Mouse (Mus musculus) CH12.LX (cell line): ENCODE results near the gene Pbx1. TPM values are rescaled to one million over a fixed set of nuclear protein-coding genes. Genes with fewer than 3 reads are reported as not detected.

Experiments used
- DNase-seq: peaks from one replicate; pipeline ENCODE4 v3.0.0-alpha.2; 2013; ENCODE audit errors: extremely low read depth
- H3K27ac ChIP-seq: 2 replicates; pipeline ENCODE4 v1.5.1; 2012; ENCODE audit warnings: low read depth, mild to moderate bottlenecking, control low read depth, moderate library complexity; ENCODE audit not compliant: insufficient read depth
- H3K27me3 ChIP-seq: replicated peaks from 2 replicates; pipeline ENCODE3; 2012; ENCODE audit warnings: inconsistent platforms
- H3K36me3 ChIP-seq, 2 experiments: replicated peaks in 1 of 2; 2 replicates each; pipeline versions ENCODE3 to v1.6.1; 2012; ENCODE audit warnings: inconsistent platforms in 1 of 2, low read length in 1 of 2, mild to moderate bottlenecking in 1 of 2, mixed read lengths in 1 of 2, moderate library complexity in 1 of 2; ENCODE audit not compliant: control insufficient read depth in 1 of 2, insufficient read depth in 1 of 2
- H3K4me1 ChIP-seq, 2 experiments: 2 replicates each; pipeline ENCODE4 v1.6.1; 2012; ENCODE audit warnings: inconsistent platforms in 1 of 2, moderate library complexity in 1 of 2; ENCODE audit not compliant: insufficient read depth in 2 of 2, control insufficient read depth in 1 of 2
- H3K4me2 ChIP-seq: 2 replicates; pipeline ENCODE4 v1.6.1; 2012; ENCODE audit warnings: low read depth, mild to moderate bottlenecking, control low read depth; ENCODE audit not compliant: poor library complexity, insufficient read depth, severe bottlenecking
- H3K4me3 ChIP-seq, 3 experiments: fragments of 150-350 bp in 1 of 3; sonication (generic) in 1 of 3; replicated peaks in 1 of 3; 2 replicates each; pipeline versions ENCODE3 to v1.5.1; 2011 to 2012; ENCODE audit warnings: low read depth in 2 of 3, low read length in 2 of 3, mild to moderate bottlenecking in 2 of 3, moderate library complexity in 2 of 3, control low read depth in 1 of 3, improper control_type of control experiment in 1 of 3, inconsistent platforms in 1 of 3, mixed read lengths in 1 of 3; ENCODE audit not compliant: poor library complexity in 1 of 3
- H3K79me2 ChIP-seq: replicated peaks from 2 replicates; pipeline ENCODE4 v1.6.1; 2012; ENCODE audit warnings: mild to moderate bottlenecking, moderate library complexity; ENCODE audit not compliant: control insufficient read depth, poor library complexity, insufficient read depth, severe bottlenecking; ENCODE audit errors: extremely low read depth
- H3K9ac ChIP-seq: 2 replicates; pipeline ENCODE4 v1.6.1; 2012; ENCODE audit warnings: low read depth, mild to moderate bottlenecking, control low read depth, moderate library complexity; ENCODE audit not compliant: insufficient read depth
- H3K9me3 ChIP-seq: replicated peaks from 2 replicates; pipeline ENCODE3; 2012; ENCODE audit warnings: low read length, inconsistent platforms, mixed read lengths
- BHLHE40 ChIP-seq: IDR thresholded peaks from 2 replicates; pipeline ENCODE4 v1.6.1; 2011; ENCODE audit warnings: mild to moderate bottlenecking, low read depth, low read length, improper control_type of control experiment
- CHD2 ChIP-seq: IDR thresholded peaks from 2 replicates; pipeline ENCODE4 v1.6.1; 2011; ENCODE audit warnings: low read length, improper control_type of control experiment
- CTCF ChIP-seq, 2 experiments: IDR thresholded peaks in 1 of 2; conservative IDR thresholded peaks in 1 of 2; 2 replicates each; pipeline ENCODE4 v1.5.1; 2011 to 2012; ENCODE audit warnings: low read depth in 2 of 2, low read length in 2 of 2, improper control_type of control experiment in 1 of 2, inconsistent platforms in 1 of 2, mild to moderate bottlenecking in 1 of 2, moderate library complexity in 1 of 2
- E2F4 ChIP-seq: IDR thresholded peaks from 2 replicates; pipeline ENCODE4 v1.6.1; 2011; ENCODE audit warnings: low read depth, low read length, improper control_type of control experiment; ENCODE audit not compliant: insufficient replicate concordance
- EP300 ChIP-seq: IDR thresholded peaks from 2 replicates; pipeline ENCODE4 v1.6.1; 2011; ENCODE audit warnings: low read length, improper control_type of control experiment
- HCFC1 ChIP-seq: IDR thresholded peaks from 2 replicates; pipeline ENCODE4 v1.6.1; 2012; ENCODE audit warnings: low read depth, mild to moderate bottlenecking, inconsistent platforms, low read length, improper control_type of control experiment
- IRF4 ChIP-seq: IDR thresholded peaks from 2 replicates; pipeline ENCODE4 v1.6.1; 2014; ENCODE audit warnings: low read depth, mild to moderate bottlenecking, inconsistent platforms, low read length, improper control_type of control experiment
- JUND ChIP-seq: conservative IDR thresholded peaks from 2 replicates; pipeline ENCODE4 v1.6.1; 2011; ENCODE audit warnings: low read depth, low read length, improper control_type of control experiment
- KAT2A ChIP-seq: IDR thresholded peaks from 2 replicates; pipeline ENCODE4 v1.6.1; 2012; ENCODE audit warnings: low read length, improper control_type of control experiment, inconsistent platforms; ENCODE audit not compliant: insufficient replicate concordance
- MAFK ChIP-seq: IDR thresholded peaks from 2 replicates; pipeline ENCODE4 v1.6.1; 2011; ENCODE audit warnings: low read length, improper control_type of control experiment; ENCODE audit not compliant: insufficient replicate concordance
- MAX ChIP-seq: IDR thresholded peaks from 2 replicates; pipeline ENCODE4 v1.6.1; 2011; ENCODE audit warnings: low read length, improper control_type of control experiment
- MEF2A ChIP-seq: IDR thresholded peaks from 2 replicates; pipeline ENCODE4 v1.6.1; 2014; ENCODE audit warnings: low read depth, mild to moderate bottlenecking, inconsistent platforms, low read length, improper control_type of control experiment, borderline replicate concordance
- MYC ChIP-seq: IDR thresholded peaks from 2 replicates; pipeline ENCODE4 v1.6.1; 2011; ENCODE audit warnings: low read depth, mild to moderate bottlenecking, improper control_type of control experiment, low read length
- NELFE ChIP-seq: IDR thresholded peaks from 2 replicates; pipeline ENCODE4 v1.6.1; 2011; ENCODE audit warnings: low read depth, low read length, improper control_type of control experiment
- NRF1 ChIP-seq: IDR thresholded peaks from 2 replicates; pipeline ENCODE4 v1.6.1; 2014; ENCODE audit warnings: low read depth, mild to moderate bottlenecking, inconsistent platforms, low read length, improper control_type of control experiment, moderate library complexity
- PAX5 ChIP-seq: IDR thresholded peaks from 2 replicates; pipeline ENCODE4 v1.6.1; 2012; ENCODE audit warnings: low read length, inconsistent platforms, mixed read lengths
- POLR2A ChIP-seq: IDR thresholded peaks from 2 replicates; pipeline ENCODE4 v1.6.1; 2011; ENCODE audit warnings: low read depth, mild to moderate bottlenecking, improper control_type of control experiment, low read length
- RCOR1 ChIP-seq: conservative IDR thresholded peaks from 2 replicates; pipeline ENCODE4 v1.6.1; 2012; ENCODE audit warnings: low read depth, mild to moderate bottlenecking, inconsistent platforms, low read length, improper control_type of control experiment
- SIN3A ChIP-seq: IDR thresholded peaks from 2 replicates; pipeline ENCODE4 v1.6.1; 2012; ENCODE audit warnings: low read length, improper control_type of control experiment, inconsistent platforms
- SMC3 ChIP-seq: IDR thresholded peaks from 2 replicates; pipeline ENCODE4 v1.6.1; 2011; ENCODE audit warnings: low read depth, low read length, improper control_type of control experiment
- TBP ChIP-seq: conservative IDR thresholded peaks from 2 replicates; pipeline ENCODE4 v1.6.1; 2011; ENCODE audit warnings: low read depth, low read length, improper control_type of control experiment
- TCF12 ChIP-seq: IDR thresholded peaks from 2 replicates; pipeline ENCODE4 v1.6.1; 2014; ENCODE audit warnings: low read depth, mild to moderate bottlenecking, inconsistent platforms, low read length, improper control_type of control experiment
- UBTF ChIP-seq: IDR thresholded peaks from 2 replicates; pipeline ENCODE4 v1.6.1; 2012; ENCODE audit warnings: low read depth, mild to moderate bottlenecking, inconsistent platforms, low read length, improper control_type of control experiment, moderate library complexity
- USF2 ChIP-seq: conservative IDR thresholded peaks from 2 replicates; pipeline ENCODE4 v1.6.1; 2011; ENCODE audit warnings: low read depth, low read length, improper control_type of control experiment
- ZC3H11A ChIP-seq: IDR thresholded peaks from 2 replicates; pipeline ENCODE4 v1.6.1; 2012; ENCODE audit warnings: low read depth, mild to moderate bottlenecking, inconsistent platforms, low read length, improper control_type of control experiment
- ZKSCAN1 ChIP-seq: IDR thresholded peaks from 2 replicates; pipeline ENCODE4 v1.6.1; 2012; ENCODE audit warnings: low read depth, inconsistent platforms, low read length, improper control_type of control experiment, borderline replicate concordance
- dilution Hi-C: fragments of 300-500 bp; cut with MboI; formaldehyde crosslinking; loops from 2 replicates; pipeline ENCODE4 v1.14.3; 2020; ENCODE audit warnings: low sequenced_read_pairs; ENCODE audit not compliant: extremely low pct_unique_long_range_greater_than_20kb, extremely low pct_ligation_motif_present
- in situ Hi-C: fragments of 300-500 bp; cut with MboI; formaldehyde crosslinking; loops from 3 replicates; pipeline ENCODE4 v1.14.3; 2019; ENCODE audit warnings: low sequenced_read_pairs, low pct_ligation_motif_present, low pct_unique_long_range_greater_than_20kb, mixed read lengths
- polyA plus RNA-seq: library from polyadenylated mRNA; unstranded; fragments of >175 nt; gene quantifications from 2 replicates; pipeline ENCODE4 v1.2.1, GENCODE M21; 2012; ENCODE audit warnings: low read depth; ENCODE audit not compliant: insufficient read length
- total RNA-seq, 2 experiments: library from RNA; depleted of rRNA; stranded (reverse); fragments of 300-350 nt in 1 of 2; fragments of >200 nt in 1 of 2; gene quantifications; 2 replicates each; pipeline ENCODE4 v1.2.3; 2012 to 2014

Gene Pbx1
- total and polyA plus RNA-seq, 3 experiments, result not detected

- Histone ChIP-seq H3K27me3 (no peaks in the 10 kb centered on the region), H3K4me1 (no peaks in the 10 kb centered on the region), H3K27ac (no peak overlapping the region), H3K4me3 (no peak overlapping the region), H3K36me3 (no peaks in the 10 kb centered on the region), H3K9me3 (peaks cover 85% of the 10 kb centered on the region), H3K9ac (no peak overlapping the region), H3K79me2 (no peaks in the 10 kb centered on the region), H3K4me2 (no peak overlapping the region)
- TF ChIP-seq UBTF (no peak), EP300 (no peak), SIN3A (no peak), RCOR1 (no peak), CTCF (conservative IDR thresholded peaks at IDR 0.05 in 1 of 2, IDR thresholded peaks at IDR 0.05 in 1 of 2; ENCODE audit: low read depth in 2 of 2, low read length in 2 of 2) (no peak), MAX (no peak), NRF1 (no peak), BHLHE40 (no peak), HCFC1 (no peak), PAX5 (no peak), CHD2 (no peak), POLR2A (no peak)
- no peak for DNase-seq
- in situ Hi-C loops (no loop called here), dilution Hi-C loops (no loop called here)
Observed at GRCm38 (mm10) chr1:168327405-168328235, 104.5 kb downstream of the Pbx1 start.

GRCm38 (mm10) chr1:168325786-168326185 is 106.3 kb downstream of the Pbx1 start:
- no peak overlapping the region for H3K4me2 ChIP-seq
- no peak overlapping the region for H3K9ac ChIP-seq
- no peak for DNase-seq
- in situ Hi-C loops (no loop called here), dilution Hi-C loops (no loop called here)
- no peak overlapping the region for H3K4me3 ChIP-seq
- TF ChIP-seq JUND (no peak), MYC (no peak), SMC3 (no peak), ZC3H11A (no peak), MEF2A (no peak), SIN3A (no peak), EP300 (no peak), MAFK (no peak), HCFC1 (no peak), USF2 (no peak), NELFE (no peak), ZKSCAN1 (no peak), TCF12 (no peak), IRF4 (no peak), TBP (no peak), E2F4 (no peak), KAT2A (no peak)
- TF ChIP-seq, all 38 proteins: peak for 0
- Histone ChIP-seq H3K79me2 (no peaks in the 10 kb centered on the region), H3K27me3 (no peaks in the 10 kb centered on the region), H3K27ac (no peak overlapping the region), H3K4me1 (no peaks in the 10 kb centered on the region), H3K9me3 (peaks cover 84% of the 10 kb centered on the region), H3K36me3 (no peaks in the 10 kb centered on the region)
